Mouse (Mus musculus): Measurements from ENCODE around the gene Fbxo42. TPM values are rescaled to one million over a fixed set of nuclear protein-coding genes. Genes with fewer than 3 reads are reported as not detected.
A peak's percentile ranks its signal among the peaks of the same experiment; 100 is the strongest.

The Fbxo42 gene
- polyA plus RNA-seq, 1 experiment from 2014 or later = 32.2 TPM

DNA sequence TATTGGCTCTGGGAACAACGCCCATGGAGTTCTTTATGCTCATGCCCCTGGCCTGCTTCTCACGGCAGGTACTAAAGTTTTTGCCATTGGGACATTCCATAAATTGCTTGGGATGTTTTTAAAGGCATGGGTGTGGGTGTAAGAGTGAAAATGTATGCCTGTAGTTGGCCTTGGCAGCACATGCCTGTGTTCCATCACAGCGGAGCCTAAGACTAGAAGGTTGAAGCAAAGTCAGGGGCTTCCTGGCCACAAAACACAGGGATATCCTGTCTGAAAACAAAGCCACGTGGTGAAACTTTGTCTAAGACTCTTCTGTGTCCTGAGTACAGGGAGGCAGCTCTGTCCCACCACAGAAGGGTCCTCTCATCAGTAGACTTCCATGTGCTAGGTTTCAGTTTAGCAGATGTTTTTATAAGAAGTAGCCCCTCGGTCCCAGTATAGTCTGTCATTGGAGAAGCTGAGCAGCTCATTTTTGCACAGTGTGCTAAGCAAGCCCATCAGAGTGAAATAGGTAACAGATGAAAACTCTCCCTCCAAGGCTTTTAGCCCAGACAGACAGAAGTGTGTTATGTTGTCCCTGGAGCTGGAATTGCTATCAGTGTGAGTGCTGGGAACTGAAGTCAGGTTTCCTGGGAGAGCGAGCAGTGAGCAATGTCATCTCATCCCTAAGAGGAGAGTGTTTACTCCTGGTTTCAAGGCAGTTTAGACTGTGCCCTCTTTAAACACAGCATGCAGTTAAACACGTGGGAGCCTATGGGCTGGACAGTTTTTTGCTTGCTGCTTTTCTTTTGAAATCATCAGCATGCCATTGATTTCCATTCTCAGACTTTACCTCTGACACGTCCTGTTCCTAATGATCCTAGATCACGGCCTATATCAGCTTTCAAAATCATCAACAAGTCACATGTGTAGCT, 39.5 kb downstream of the Fbxo42 start:
- 76% methylated on average over 9 of the region's 9 CpGs for WGBS
- H3K36me3 ChIP-seq = peaks cover 60% of the 10 kb centered on the region
- DNase-seq (ENCODE audit: low spot score) = no peak
- H3K9me3 ChIP-seq (replicated peaks) = no peaks in the 10 kb centered on the region
- 0 out of 2 replicates have a peak overlapping the region, but pooled peaks have one; percentile 50 for H3K27ac ChIP-seq
- peaks cover 18% of the 10 kb centered on the region for H3K4me1 ChIP-seq
- H3K27me3 ChIP-seq (ENCODE audit: low read depth, poor library complexity, severe bottlenecking) = no peaks in the 10 kb centered on the region
- no peak overlapping the region for H3K4me3 ChIP-seq

- Histone ChIP-seq H3K27me3 (ENCODE audit: low read depth, poor library complexity, severe bottlenecking) (no peaks in the 10 kb centered on the region), H3K9me3 (replicated peaks) (no peaks in the 10 kb centered on the region), H3K4me3 (no peak overlapping the region), H3K36me3 (peaks cover 68% of the 10 kb centered on the region), H3K27ac (no peak overlapping the region), H3K4me1 (peaks cover 12% of the 10 kb centered on the region)
- WGBS = 95% methylated on average over 7 of the region's 7 CpGs
- DNase-seq (ENCODE audit: low spot score) = no peak
These were observed 43.6 kb downstream of the Fbxo42 start for GRCm38 (mm10) chr4:141191294-141191693.

DNA sequence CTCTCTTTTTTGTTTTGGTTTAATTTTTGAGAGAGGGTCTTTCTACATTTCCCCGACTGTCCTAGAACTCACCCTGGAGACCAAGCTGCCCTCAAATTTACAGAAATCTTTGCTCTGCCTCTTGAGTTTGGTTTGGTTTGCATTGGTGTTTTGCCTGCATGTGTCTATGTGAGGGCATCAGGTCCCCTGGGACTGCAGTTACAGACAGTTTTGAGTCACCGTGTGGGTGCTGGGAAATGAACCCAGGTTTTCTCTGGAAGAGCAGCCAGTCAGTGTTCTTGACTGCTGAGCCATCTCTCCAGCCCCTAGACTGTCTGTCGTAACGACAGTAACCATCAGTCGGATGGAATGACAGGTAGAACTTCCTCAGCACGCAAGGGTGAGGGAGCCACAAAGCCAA, 46.8 kb downstream of the Fbxo42 start:
- Histone ChIP-seq H3K27me3 (ENCODE audit: low read depth, poor library complexity, severe bottlenecking) (no peaks in the 10 kb centered on the region), H3K4me1 (no peaks in the 10 kb centered on the region), H3K9me3 (replicated peaks) (no peaks in the 10 kb centered on the region), H3K27ac (no peak overlapping the region), H3K36me3 (peaks cover 95% of the 10 kb centered on the region), H3K4me3 (no peak overlapping the region)
- no peak for DNase-seq (ENCODE audit: low spot score)
- whole genome bisulfite sequencing = 93% methylated on average over 6 of the region's 6 CpGs

DNA sequence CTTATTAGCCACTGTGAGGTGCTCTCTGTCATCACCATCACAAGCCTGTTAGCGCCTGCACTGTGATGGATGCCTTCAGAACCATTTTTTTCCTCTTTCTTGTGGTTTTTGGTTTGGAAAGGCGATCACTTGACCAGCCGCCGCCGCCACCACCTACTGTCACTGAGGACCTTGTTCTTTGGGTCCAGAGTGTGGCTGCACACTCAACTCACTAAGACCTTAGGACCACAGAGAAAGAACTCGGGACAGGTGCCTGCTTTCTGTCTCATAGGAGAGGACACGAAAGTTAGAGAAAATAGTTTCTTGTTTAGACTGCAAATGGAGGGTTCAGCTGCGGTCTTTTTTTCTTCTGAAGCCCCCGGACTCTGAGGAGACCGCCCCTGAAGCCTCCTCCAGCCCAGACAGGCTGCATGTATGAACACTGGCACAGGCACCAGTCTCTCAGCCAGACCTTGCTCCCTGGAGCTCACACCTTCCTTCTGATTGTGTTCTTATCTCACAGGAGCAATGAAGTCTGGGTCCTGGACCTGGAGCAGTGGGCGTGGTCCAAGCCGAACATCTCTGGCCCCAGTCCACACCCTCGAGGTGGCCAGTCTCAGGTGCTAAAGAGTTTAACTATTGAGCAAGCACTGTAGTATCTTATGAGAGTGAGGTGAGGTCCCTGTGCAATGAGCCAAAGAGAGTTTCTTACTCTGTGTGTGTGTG, 49.4 kb downstream of the Fbxo42 start:
- Histone ChIP-seq H3K9me3 (replicated peaks) (no peaks in the 10 kb centered on the region), H3K36me3 (peaks cover 99% of the 10 kb centered on the region), H3K27me3 (ENCODE audit: low read depth, poor library complexity, severe bottlenecking) (no peaks in the 10 kb centered on the region), H3K27ac (no peak overlapping the region), H3K4me1 (no peaks in the 10 kb centered on the region), H3K4me3 (no peak overlapping the region)
- no peak for DNase-seq (ENCODE audit: low spot score)
- WGBS = 94% methylated on average over 13 of the region's 13 CpGs

- Histone ChIP-seq H3K4me3 (no peak overlapping the region), H3K4me1 (no peaks in the 10 kb centered on the region), H3K27me3 (ENCODE audit: low read depth, poor library complexity, severe bottlenecking) (no peaks in the 10 kb centered on the region), H3K27ac (no peak overlapping the region), H3K36me3 (peaks cover 99% of the 10 kb centered on the region), H3K9me3 (replicated peaks) (no peaks in the 10 kb centered on the region)
- no peak for DNase-seq (ENCODE audit: low spot score)
- 98% methylated on average over 13 of the region's 13 CpGs for WGBS
These were observed 49.9 kb downstream of the Fbxo42 start for GRCm38 (mm10) chr4:141197686-141198035.

GRCm38 (mm10) chr4:141200906-141201305, 53.2 kb downstream of the Fbxo42 start:
- no peaks in the 10 kb centered on the region for H3K27me3 ChIP-seq (ENCODE audit: low read depth, poor library complexity, severe bottlenecking)
- H3K4me3 ChIP-seq = no peak overlapping the region
- no peak overlapping the region for H3K27ac ChIP-seq
- H3K4me1 ChIP-seq = 0 out of 2 replicates have a peak, but pooled peaks cover 3% of the 10 kb centered on the region
- DNase-seq (ENCODE audit: low spot score) = no peak
- H3K9me3 ChIP-seq (replicated peaks) = no peaks in the 10 kb centered on the region
- 85% methylated on average over 11 of the region's 11 CpGs for WGBS
- H3K36me3 ChIP-seq = peaks cover 89% of the 10 kb centered on the region

DNA sequence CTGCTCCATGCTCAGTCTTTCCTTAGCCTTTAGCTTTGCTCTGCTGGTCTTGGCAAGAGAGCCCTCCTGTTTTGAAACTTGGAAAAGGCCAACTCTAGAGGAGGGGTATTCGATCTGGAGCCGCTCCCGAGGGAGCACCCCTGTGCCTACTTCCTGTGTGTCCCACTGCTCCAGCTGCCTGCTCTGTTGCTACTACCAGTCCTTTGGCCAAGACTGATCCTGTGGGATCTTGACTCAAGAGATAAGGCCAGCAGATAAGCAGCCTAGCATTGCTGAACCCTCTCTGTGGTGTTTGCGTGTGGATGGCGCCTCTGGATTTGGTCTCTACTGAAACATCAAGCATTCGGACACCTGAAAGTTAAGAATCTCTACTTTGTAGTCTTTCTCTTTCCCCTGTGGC, 54.5 kb downstream of the Fbxo42 start:
- Histone ChIP-seq H3K27ac (no peak overlapping the region), H3K4me3 (no peak overlapping the region), H3K9me3 (replicated peaks) (no peaks in the 10 kb centered on the region), H3K36me3 (peaks cover 85% of the 10 kb centered on the region), H3K27me3 (ENCODE audit: low read depth, poor library complexity, severe bottlenecking) (no peaks in the 10 kb centered on the region), H3K4me1 (0 out of 2 replicates have a peak, but pooled peaks cover 3% of the 10 kb centered on the region)
- WGBS = 93% methylated on average over 6 of the region's 6 CpGs
- DNase-seq (ENCODE audit: low spot score) = no peak

DNA sequence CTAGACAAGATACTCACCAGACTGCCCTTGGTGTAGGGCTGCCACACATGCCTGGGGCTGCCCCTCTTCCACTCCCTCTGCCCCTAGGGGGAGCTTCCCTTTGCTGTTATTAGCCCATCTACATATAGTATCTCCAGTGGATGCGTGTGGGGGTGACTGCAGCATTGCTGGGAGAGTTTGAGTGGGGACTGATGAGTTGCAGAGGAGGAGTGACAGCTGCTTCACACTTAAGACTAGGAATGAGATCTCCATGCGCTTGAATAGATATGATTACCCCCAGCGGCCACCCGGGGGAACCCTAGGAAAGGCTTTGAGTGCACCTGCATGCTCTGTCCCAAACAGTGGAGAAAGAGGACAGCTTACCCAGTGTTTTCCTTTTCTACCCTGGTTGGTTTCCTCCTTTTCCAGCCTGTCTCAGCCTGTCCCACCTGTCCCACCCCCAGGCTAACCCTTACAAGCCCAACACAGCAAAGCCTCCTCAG, 56.9 kb downstream of the Fbxo42 start:
- no peak overlapping the region for H3K4me3 ChIP-seq
- H3K27ac ChIP-seq = no peak overlapping the region
- DNase-seq (ENCODE audit: low spot score) = no peak
- H3K9me3 ChIP-seq (replicated peaks) = no peaks in the 10 kb centered on the region
- no peaks in the 10 kb centered on the region for H3K27me3 ChIP-seq (ENCODE audit: low read depth, poor library complexity, severe bottlenecking)
- 73% methylated on average over 4 of the region's 4 CpGs for WGBS
- peaks cover 64% of the 10 kb centered on the region for H3K36me3 ChIP-seq
- 0 out of 2 replicates have a peak, but pooled peaks cover 3% of the 10 kb centered on the region for H3K4me1 ChIP-seq

GRCm38 (mm10) chr4:141207081-141207480, 59.4 kb downstream of the Fbxo42 start:
- Histone ChIP-seq H3K36me3 (peaks cover 39% of the 10 kb centered on the region), H3K27ac (no peak overlapping the region), H3K4me1 (0 out of 2 replicates have a peak, but pooled peaks cover 3% of the 10 kb centered on the region), H3K27me3 (ENCODE audit: low read depth, poor library complexity, severe bottlenecking) (no peaks in the 10 kb centered on the region), H3K9me3 (replicated peaks) (no peaks in the 10 kb centered on the region), H3K4me3 (no peak overlapping the region)
- no peak for DNase-seq (ENCODE audit: low spot score)
- 90% methylated on average over 5 of the region's 5 CpGs for WGBS

GRCm38 (mm10) chr4:141210524-141211219, 63.0 kb downstream of the Fbxo42 start:
- no peak for DNase-seq (ENCODE audit: low spot score)
- 78% methylated on average over 14 of the region's 14 CpGs for WGBS

GRCm38 (mm10) chr4:141211646-141212045, 63.9 kb downstream of the Fbxo42 start:
- H3K4me3 ChIP-seq = no peak overlapping the region
- WGBS = 94% methylated on average over 4 of the region's 4 CpGs
- H3K4me1 ChIP-seq = peaks cover 20% of the 10 kb centered on the region
- no peak overlapping the region for H3K27ac ChIP-seq
- no peaks in the 10 kb centered on the region for H3K27me3 ChIP-seq (ENCODE audit: low read depth, poor library complexity, severe bottlenecking)
- no peaks in the 10 kb centered on the region for H3K9me3 ChIP-seq (replicated peaks)
- peaks cover 7% of the 10 kb centered on the region for H3K36me3 ChIP-seq
- DNase-seq (ENCODE audit: low spot score) = no peak

More at GRCm38 (mm10) chr4:141210524-141211219, 63.0 kb downstream of the Fbxo42 start:
- Histone ChIP-seq H3K36me3 (peaks cover 12% of the 10 kb centered on the region), H3K9me3 (replicated peaks) (no peaks in the 10 kb centered on the region), H3K27ac (peak overlapping the region; percentile 81), H3K27me3 (ENCODE audit: low read depth, poor library complexity, severe bottlenecking) (no peaks in the 10 kb centered on the region), H3K4me1 (peaks cover 20% of the 10 kb centered on the region), H3K4me3 (peak overlapping the region; percentile 47)

- H3K36me3 ChIP-seq = 0 out of 2 replicates have a peak, but pooled peaks cover under 1% of the 10 kb centered on the region
- 88% methylated on average over 9 of the region's 9 CpGs for WGBS
- H3K27me3 ChIP-seq (ENCODE audit: low read depth, poor library complexity, severe bottlenecking) = no peaks in the 10 kb centered on the region
- H3K9me3 ChIP-seq (replicated peaks) = no peaks in the 10 kb centered on the region
- H3K27ac ChIP-seq = peak overlapping the region; percentile 83
- DNase-seq (ENCODE audit: low spot score) = no peak
- peak overlapping the region; percentile 68; the same call in 1 of the 2 replicates for H3K4me3 ChIP-seq
- H3K4me1 ChIP-seq = peaks cover 20% of the 10 kb centered on the region
These were observed 65.2 kb downstream of the Fbxo42 start for GRCm38 (mm10) chr4:141212892-141213291.
